8 mouse cellular contexts compared by ENCODE assay signal in the genomic region with DNA sequence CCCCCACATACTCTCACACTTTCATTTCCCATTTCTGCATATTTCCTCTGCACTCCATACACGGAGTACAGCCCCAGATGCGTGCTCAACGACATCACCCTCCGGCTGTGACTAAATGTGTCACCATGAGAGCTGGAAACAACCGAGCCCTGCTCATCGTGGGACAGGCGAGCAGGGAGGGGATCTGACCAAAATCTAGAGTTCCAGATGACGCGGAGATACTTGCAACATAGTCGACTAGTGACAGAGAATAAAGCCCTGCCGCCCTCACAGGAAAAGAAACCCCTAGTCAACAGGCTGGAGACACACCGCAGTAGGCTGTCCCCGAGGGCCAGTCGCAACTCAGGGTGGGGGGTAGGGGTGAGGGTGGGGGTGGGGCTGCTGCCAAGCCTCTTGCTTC.
DNase-seq lines count a peak whose midpoint lies in the region; ATAC-seq and TF ChIP-seq lines count a peak whose summit lies in the region.

No protein-coding gene starts in this region.

- peak overlapping the region; percentile 19; the same call in 1 of the 2 replicates for H3K4me2 ChIP-seq in forebrain, embryonic 11.5 days (ENCODE audit: low read depth, low read length, severe bottlenecking)
- peak overlapping the region; percentile 56 for H3K4me2 ChIP-seq in hindbrain, embryonic 16.5 days (ENCODE audit: low read length)
- peak overlapping the region; percentile 72 for H3K4me2 ChIP-seq in lung, embryonic 14.5 days
- peak overlapping the region; percentile 48 for H3K4me2 ChIP-seq in neural tube, embryonic 13.5 days

- H3K36me3 ChIP-seq in forebrain, embryonic 11.5 days (ENCODE audit: control insufficient read depth, insufficient read depth, low read length), result no peaks in the 10 kb centered on the region
- no peaks in the 10 kb centered on the region for H3K36me3 ChIP-seq in hindbrain, embryonic 16.5 days (ENCODE audit: control insufficient read depth, insufficient read depth, low read length)
- H3K36me3 ChIP-seq in lung, embryonic 14.5 days (ENCODE audit: insufficient read depth), result no peaks in the 10 kb centered on the region
- H3K36me3 ChIP-seq in neural tube, embryonic 13.5 days, result no peaks in the 10 kb centered on the region

- H3K9me3 ChIP-seq in forebrain, embryonic 11.5 days (ENCODE audit: control insufficient read depth, low read length), result no peaks in the 10 kb centered on the region
- H3K9me3 ChIP-seq in hindbrain, embryonic 16.5 days (ENCODE audit: control insufficient read depth, low read length), result no peaks in the 10 kb centered on the region
- H3K9me3 ChIP-seq in lung, embryonic 14.5 days (ENCODE audit: low read depth, low read length), result no peaks in the 10 kb centered on the region
- H3K9me3 ChIP-seq in neural tube, embryonic 13.5 days, result no peaks in the 10 kb centered on the region

- H3K4me3 ChIP-seq in forebrain, embryonic 11.5 days (ENCODE audit: low read depth, low read length), result no peak overlapping the region
- H3K4me3 ChIP-seq in hindbrain, embryonic 16.5 days (ENCODE audit: low read length), result peak overlapping the region; percentile 20
- peak overlapping the region; percentile 33 for H3K4me3 ChIP-seq in lung, embryonic 14.5 days (ENCODE audit: low read depth, low read length)
- peak overlapping the region; percentile 17 for H3K4me3 ChIP-seq in neural tube, embryonic 13.5 days

- H3K4me1 ChIP-seq in forebrain, embryonic 11.5 days (replicated peaks; ENCODE audit: control insufficient read depth, insufficient read depth, low read length), result peaks cover 5% of the 10 kb centered on the region; the same call in 1 of the 2 replicates
- peaks cover 7% of the 10 kb centered on the region for H3K4me1 ChIP-seq in hindbrain, embryonic 16.5 days (ENCODE audit: control insufficient read depth, insufficient read depth, low read depth, low read length)
- no peaks in the 10 kb centered on the region; the same call in 1 of the 2 replicates for H3K4me1 ChIP-seq in lung, embryonic 14.5 days (ENCODE audit: insufficient read depth)
- H3K4me1 ChIP-seq in neural tube, embryonic 13.5 days (replicated peaks), result peaks cover 23% of the 10 kb centered on the region

- peaks cover 11% of the 10 kb centered on the region; the same call in 1 of the 2 replicates for H3K27me3 ChIP-seq in forebrain, embryonic 11.5 days (ENCODE audit: control insufficient read depth, insufficient read depth, low read length)
- peaks cover 12% of the 10 kb centered on the region for H3K27me3 ChIP-seq in hindbrain, embryonic 16.5 days (replicated peaks; ENCODE audit: control insufficient read depth, insufficient read depth, low read length)
- peaks cover 15% of the 10 kb centered on the region for H3K27me3 ChIP-seq in lung, embryonic 14.5 days (ENCODE audit: insufficient read depth, low read length)
- H3K27me3 ChIP-seq in neural tube, embryonic 13.5 days, result peaks cover 43% of the 10 kb centered on the region

- no peak for TF ChIP-seq CTCF in lung, embryonic 14.5 days (IDR thresholded peaks at IDR 0.05; ENCODE audit: low read depth)

- WGBS in forebrain, embryonic 11.5 days, result 16% methylated on average over 14 of the region's 14 CpGs
- WGBS in hindbrain, embryonic 16.5 days, result 16% methylated on average over 14 of the region's 14 CpGs
- 1% methylated on average over 14 of the region's 14 CpGs for WGBS in lung, embryonic 14.5 days
- 10% methylated on average over 14 of the region's 14 CpGs for WGBS in neural tube, embryonic 13.5 days

- ATAC-seq in forebrain, embryonic 11.5 days (replicated peaks; ENCODE audit: low FRiP score), result no peak
- no peak for ATAC-seq in hindbrain, embryonic 16.5 days
- peak; percentile 25; the same call in 1 of the 2 replicates for ATAC-seq in lung, embryonic 14.5 days (ENCODE audit: insufficient read depth)
- no peak for ATAC-seq in neural tube, embryonic 13.5 days (ENCODE audit: low read depth)

- H3K27ac ChIP-seq in forebrain, embryonic 11.5 days (ENCODE audit: low read depth, low read length), result no peak overlapping the region
- H3K27ac ChIP-seq in hindbrain, embryonic 16.5 days (ENCODE audit: low read depth, low read length), result no peak overlapping the region
- no peak overlapping the region for H3K27ac ChIP-seq in lung, embryonic 14.5 days (ENCODE audit: low read depth)
- no peak overlapping the region for H3K27ac ChIP-seq in neural tube, embryonic 13.5 days (replicated peaks)

- peak; percentile 44 to 78 for DNase-seq in adrenal gland, adult (ENCODE audit: inconsistent age in 2 of 2, low spot score in 1 of 2)
- no peak for DNase-seq in adrenal gland, postnatal 25 days
- DNase-seq in forebrain, embryonic 11.5 days (ENCODE audit: low spot score), result no peak
- peak; percentile 69 for DNase-seq in lung, embryonic 14.5 days
- DNase-seq in ovary, postnatal 36 days (ENCODE audit: low spot score), result no peak
- no peak for DNase-seq in urinary bladder, postnatal 4 days (ENCODE audit: low spot score in 2 of 2)

- peak overlapping the region; percentile 32; the same call in 1 of the 2 replicates for H3K9ac ChIP-seq in forebrain, embryonic 11.5 days (ENCODE audit: low read length)
- H3K9ac ChIP-seq in hindbrain, embryonic 16.5 days (ENCODE audit: low read depth, low read length), result no peak overlapping the region
- peak overlapping the region; percentile 32 for H3K9ac ChIP-seq in lung, embryonic 14.5 days
- 0 out of 2 replicates have a peak overlapping the region, but pooled peaks have one; percentile 12 for H3K9ac ChIP-seq in neural tube, embryonic 13.5 days

Comparison
In these comparisons a context has a peak if more than half of its experiments do, and no peak if none do; other contexts are left out.
1. DNase-seq: peak in adrenal gland, adult (2 of 2) and lung, embryonic 14.5 days (single experiment); none in adrenal gland, postnatal 25 days (single experiment), forebrain, embryonic 11.5 days (single experiment), ovary, postnatal 36 days (single experiment) and urinary bladder, postnatal 4 days (0 of 2).
2. H3K4me2 ChIP-seq: peak in every context shown above with its lines; median percentile 72 in lung, embryonic 14.5 days; 56 in hindbrain, embryonic 16.5 days; 48 in neural tube, embryonic 13.5 days; 19 in forebrain, embryonic 11.5 days.